Mouse (Mus musculus) ES-E14 (cell line): ENCODE data around the gene Krtap4-2. TPM values are rescaled to one million over a fixed set of nuclear protein-coding genes. Genes with fewer than 3 reads are reported as not detected.
"Not testable (repeated sequence)": the region's sequence is repeated elsewhere in the genome, so short reads cannot be mapped to it uniquely, and the experiment has no call there.

Experiments used
- DNase-seq: peaks from one replicate; pipeline ENCODE4 v3.0.0-alpha.2; 2013; ENCODE audit warnings: low read depth, low spot score
- H3K27ac ChIP-seq: 2 replicates; pipeline ENCODE4 v1.5.1; 2012; ENCODE audit warnings: low read depth, mild to moderate bottlenecking, low read length, moderate library complexity, mixed read lengths; ENCODE audit not compliant: poor library complexity, insufficient read depth, severe bottlenecking
- H3K36me3 ChIP-seq: 2 replicates; pipeline ENCODE4 v1.6.1; 2012; ENCODE audit warnings: mild to moderate bottlenecking, low read length, moderate library complexity, mixed read lengths; ENCODE audit not compliant: control insufficient read depth, poor library complexity, insufficient read depth, severe bottlenecking
- H3K4me1 ChIP-seq, 2 experiments: fragments of 150-350 bp in 1 of 2; sonication (generic) in 1 of 2; 2 replicates each; pipeline ENCODE4 v1.6.1; 2012; ENCODE audit warnings: low read length in 2 of 2, mild to moderate bottlenecking in 1 of 2, mixed read lengths in 1 of 2; ENCODE audit not compliant: control insufficient read depth in 2 of 2, insufficient read depth in 2 of 2, poor library complexity in 1 of 2
- H3K4me3 ChIP-seq, 2 experiments: fragments of 150-350 bp in 1 of 2; sonication (generic) in 1 of 2; 2 replicates each; pipeline ENCODE4 v1.5.1; 2012; ENCODE audit warnings: low read length in 2 of 2, low read depth in 1 of 2, mild to moderate bottlenecking in 1 of 2, mixed read lengths in 1 of 2; ENCODE audit not compliant: insufficient read depth in 1 of 2, poor library complexity in 1 of 2, severe bottlenecking in 1 of 2
- H3K9ac ChIP-seq: 2 replicates; pipeline ENCODE4 v1.6.1; 2012; ENCODE audit warnings: low read depth, mild to moderate bottlenecking, low read length, mixed read lengths; ENCODE audit not compliant: poor library complexity, insufficient read depth, severe bottlenecking
- H3K9me3 ChIP-seq: fragments of 150-350 bp; sonication (generic); 2 replicates; pipeline ENCODE4 v1.6.1; 2012; ENCODE audit warnings: low read depth, mild to moderate bottlenecking, low read length; ENCODE audit not compliant: control insufficient read depth, insufficient read depth
- CHD2 ChIP-seq: IDR thresholded peaks from 2 replicates; pipeline ENCODE4 v1.6.1; 2014; ENCODE audit warnings: mild to moderate bottlenecking, low read depth, low read length, inconsistent platforms
- HCFC1 ChIP-seq: IDR thresholded peaks from 2 replicates; pipeline ENCODE4 v1.6.1; 2012; ENCODE audit warnings: low read length, inconsistent platforms, borderline replicate concordance; ENCODE audit not compliant: insufficient read depth
- MAFK ChIP-seq: IDR thresholded peaks from 2 replicates; pipeline ENCODE4 v1.6.1; 2014; ENCODE audit warnings: mild to moderate bottlenecking, low read depth, low read length, inconsistent platforms; ENCODE audit not compliant: insufficient read depth
- ZC3H11A ChIP-seq: IDR thresholded peaks from 2 replicates; pipeline ENCODE4 v1.6.1; 2012; ENCODE audit warnings: low read depth, mild to moderate bottlenecking, inconsistent platforms, low read length, borderline replicate concordance
- ZNF384 ChIP-seq: IDR thresholded peaks from 2 replicates; pipeline ENCODE4 v1.6.1; 2012; ENCODE audit warnings: low read depth, low read length, inconsistent platforms
- in situ Hi-C, 2 experiments: fragments of 600-800 bp; cut with MboI; formaldehyde crosslinking; loops; one replicate each; pipeline ENCODE4 v1.15.1; 2025; ENCODE audit warnings: low sequenced_read_pairs in 2 of 2, inconsistent platforms in 1 of 2; ENCODE audit not compliant: unreplicated experiment in 2 of 2
- total RNA-seq: library from RNA; depleted of rRNA; stranded (reverse); fragments of 300-350 nt; gene quantifications from 2 replicates; pipeline ENCODE4 v1.2.3, GENCODE M21; 2012; rRNA removed

The Krtap4-2 gene
- not detected in 2 replicates for total RNA-seq

- TF ChIP-seq ZNF384 (no peak), ZC3H11A (no peak), MAFK (no peak), CHD2 (no peak), HCFC1 (no peak)
- H3K27ac ChIP-seq: no peak within 1 kb of the TSS
- no peaks in the 10 kb centered on the region for H3K9me3 ChIP-seq
- no peaks in the 10 kb centered on the region for H3K36me3 ChIP-seq
- H3K4me1 ChIP-seq: no peaks in the 10 kb centered on the region
- no peak within 1 kb of the TSS for H3K4me3 ChIP-seq
- no peak within 1 kb of the TSS for H3K9ac ChIP-seq
- no peak for DNase-seq
- in situ Hi-C loops: no loop called here
Measured at GRCm38 (mm10) chr11:99634653-99635134, at the start of gene Krtap4-2. Gene Krtap4-2 (minus strand): TSS chr11:99635084.

GRCm38 (mm10) chr11:99683481-99683880 lies 48.6 kb upstream of the Krtap4-2 start:
- H3K4me1 ChIP-seq: no peaks in the 10 kb centered on the region
- no peaks in the 10 kb centered on the region for H3K9me3 ChIP-seq
- TF ChIP-seq ZC3H11A (no peak), MAFK (no peak), ZNF384 (no peak), CHD2 (no peak), HCFC1 (no peak)
- H3K27ac ChIP-seq: no peak overlapping the region
- H3K9ac ChIP-seq: no peak overlapping the region
- in situ Hi-C loops: no loop called here
- H3K36me3 ChIP-seq: no peaks in the 10 kb centered on the region
- H3K4me3 ChIP-seq: no peak overlapping the region
- no peak for DNase-seq

GRCm38 (mm10) chr11:99665860-99666259 lies 31.0 kb upstream of the Krtap4-2 start, which contains the start of gene Krtap4-6:
Gene Krtap4-6 (minus strand): TSS chr11:99665960.
- Histone ChIP-seq H3K36me3 (no peaks in the 10 kb centered on the region), H3K4me1 (no peaks in the 10 kb centered on the region), H3K4me3 (no peak within 1 kb of the TSS), H3K9ac (no peak within 1 kb of the TSS), H3K9me3 (no peaks in the 10 kb centered on the region), H3K27ac (no peak within 1 kb of the TSS)
- TF ChIP-seq ZNF384: no peak
- TF ChIP-seq MAFK: no peak
- in situ Hi-C loops: no loop called here
- no peak for DNase-seq

GRCm38 (mm10) chr11:99662802-99663201 lies 27.9 kb upstream of the Krtap4-2 start:
- Histone ChIP-seq H3K9ac (no peak overlapping the region), H3K4me3 (no peak overlapping the region), H3K9me3 (no peaks in the 10 kb centered on the region), H3K36me3 (no peaks in the 10 kb centered on the region), H3K4me1 (peaks cover 0 to 4% of the 10 kb centered on the region in 2 experiments; a peak in 2 of 4 replicates), H3K27ac (no peak overlapping the region)
- TF ChIP-seq ZC3H11A (no peak), CHD2 (no peak), MAFK (no peak), HCFC1 (no peak), ZNF384 (no peak)
- in situ Hi-C loops: no loop called here
- no peak for DNase-seq

GRCm38 (mm10) chr11:99659256-99659655 lies 24.4 kb upstream of the Krtap4-2 start:
- in situ Hi-C loops: no loop called here
- TF ChIP-seq ZC3H11A (no peak), MAFK (no peak), CHD2 (no peak), HCFC1 (no peak), ZNF384 (no peak)
- H3K9ac ChIP-seq: no peak overlapping the region
- DNase-seq: no peak
- no peaks in the 10 kb centered on the region for H3K9me3 ChIP-seq
- H3K27ac ChIP-seq: no peak overlapping the region
- H3K4me3 ChIP-seq: no peak overlapping the region
- no peaks in the 10 kb centered on the region for H3K36me3 ChIP-seq
- peaks cover 0 to 11% of the 10 kb centered on the region in 2 experiments; a peak in 2 of 4 replicates for H3K4me1 ChIP-seq

- H3K9ac ChIP-seq, H3K36me3 ChIP-seq, H3K9me3 ChIP-seq, DNase-seq, H3K27ac ChIP-seq, in situ Hi-C loops, H3K4me3 ChIP-seq: not testable (repeated sequence)
- peaks cover 0 to 11% of the 10 kb centered on the region in 2 experiments; a peak in 2 of 4 replicates for H3K4me1 ChIP-seq
Measured at GRCm38 (mm10) chr11:99658467-99659010, 23.7 kb upstream of the Krtap4-2 start, which contains the start of gene Gm11563. Gene Gm11563 (minus strand): TSS chr11:99658960.
